Mouse (Mus musculus): ENCODE results near the gene Kif18b.

Gene Kif18b

DNA sequence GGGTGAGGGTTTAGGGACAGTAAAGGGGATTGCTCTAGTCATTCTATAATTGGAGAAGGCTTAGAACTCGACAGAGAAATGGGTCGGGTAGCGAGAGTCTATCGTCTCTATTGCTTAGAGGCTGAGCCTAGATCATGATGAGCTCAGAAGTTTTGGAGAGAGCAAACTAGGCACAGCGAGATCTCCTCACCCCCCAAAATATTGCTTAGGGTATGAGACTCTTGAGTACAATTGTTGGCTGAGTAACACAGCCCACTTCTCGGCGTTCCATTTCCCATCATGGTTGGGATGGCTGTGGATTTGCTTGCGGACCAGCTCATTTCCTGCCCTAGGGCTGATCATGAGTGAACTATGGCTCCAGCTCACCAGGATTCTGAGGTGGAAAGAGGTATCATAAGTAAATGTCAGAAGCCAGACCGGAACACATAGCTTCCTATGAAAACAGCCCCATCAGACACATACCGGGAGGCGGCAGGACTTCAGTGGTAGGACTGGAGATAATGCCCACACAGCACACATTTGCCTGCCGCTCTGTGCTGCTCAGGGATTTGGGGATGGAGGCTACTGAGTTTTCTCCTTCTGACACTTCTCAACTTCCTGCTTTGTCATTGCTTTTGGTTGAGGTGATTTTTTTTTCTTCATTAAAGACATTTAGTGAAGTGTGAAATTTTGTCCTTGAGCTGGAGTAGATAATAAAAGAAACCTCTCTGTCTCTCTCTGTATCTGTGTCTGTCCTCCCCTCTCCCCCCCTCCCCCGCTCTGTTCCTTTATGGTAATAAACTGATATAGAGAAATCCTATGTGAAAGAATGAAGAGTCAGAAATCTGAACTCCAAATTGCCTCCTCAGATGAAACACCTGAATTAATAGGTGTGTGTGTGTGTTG, 43.4 kb downstream of the Kif18b start:
- peak in 1 of 2 experiments; percentile 28 for DNase-seq (ENCODE audit: low spot score in 2 of 2)

DNA sequence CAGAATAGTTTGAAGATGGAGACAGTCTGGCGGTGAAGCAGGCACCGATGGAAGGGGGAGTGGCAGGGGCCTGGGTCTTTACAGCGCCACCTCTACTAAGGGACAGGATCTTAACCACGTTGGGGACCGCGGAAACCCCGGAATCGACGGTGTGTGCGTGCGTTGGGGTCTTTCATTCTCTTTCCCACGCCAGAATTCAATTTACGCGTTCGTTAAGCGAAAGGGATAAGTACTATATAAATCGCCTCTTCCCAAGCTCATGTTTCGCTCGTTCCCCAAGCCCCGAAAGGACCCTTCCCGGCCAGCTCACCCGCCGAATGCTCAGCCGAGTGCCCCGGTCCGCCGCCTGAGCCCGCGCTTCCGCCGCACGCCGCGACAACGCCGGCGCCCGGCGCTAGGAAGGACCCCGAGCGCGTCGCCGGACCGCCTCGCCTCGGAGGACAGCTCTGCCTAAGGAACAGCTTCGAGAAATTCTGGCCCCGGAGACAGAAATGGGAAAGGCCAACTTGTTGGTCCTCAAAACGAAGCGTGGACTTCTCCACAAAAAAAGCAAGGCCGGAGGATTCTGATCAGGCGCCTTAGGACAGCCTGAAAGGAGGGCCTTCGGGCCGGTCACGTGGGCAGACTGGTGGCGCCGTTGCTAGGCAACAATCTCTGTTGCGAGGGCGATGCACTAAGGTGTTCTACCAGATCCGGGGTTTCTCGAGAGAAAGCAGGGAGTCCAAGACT, 44.2 kb downstream of the Kif18b start, which contains the start of the genes Eftud2 and Ccdc103:
Eftud2 (minus strand) TSS at position 401 of the 729 bp plus-strand sequence.
Ccdc103 (plus strand) TSS at position 620 of the 729 bp plus-strand sequence.
- DNase-seq (ENCODE audit: low spot score in 2 of 2): peak; percentile 90 to 92

DNA sequence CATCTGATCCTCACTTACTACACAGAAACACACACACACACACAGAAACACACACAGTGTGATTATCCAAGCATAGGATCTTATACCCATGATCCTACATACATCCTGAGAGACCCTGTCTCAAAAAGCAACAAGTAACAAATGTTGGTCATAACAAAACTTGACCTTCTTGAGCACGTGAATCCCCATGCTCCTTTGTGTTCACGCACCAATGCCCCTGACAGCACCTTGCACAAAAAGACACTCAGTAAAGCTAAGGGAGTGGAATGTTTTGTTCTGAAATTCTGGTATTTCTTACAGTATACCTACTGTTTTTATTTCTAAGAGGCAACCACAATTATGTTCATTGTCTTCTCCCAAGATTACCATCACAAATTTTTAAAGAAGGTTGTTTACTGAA, 45.4 kb downstream of the Kif18b start:
- no peak for DNase-seq (ENCODE audit: low spot score in 2 of 2)

DNA sequence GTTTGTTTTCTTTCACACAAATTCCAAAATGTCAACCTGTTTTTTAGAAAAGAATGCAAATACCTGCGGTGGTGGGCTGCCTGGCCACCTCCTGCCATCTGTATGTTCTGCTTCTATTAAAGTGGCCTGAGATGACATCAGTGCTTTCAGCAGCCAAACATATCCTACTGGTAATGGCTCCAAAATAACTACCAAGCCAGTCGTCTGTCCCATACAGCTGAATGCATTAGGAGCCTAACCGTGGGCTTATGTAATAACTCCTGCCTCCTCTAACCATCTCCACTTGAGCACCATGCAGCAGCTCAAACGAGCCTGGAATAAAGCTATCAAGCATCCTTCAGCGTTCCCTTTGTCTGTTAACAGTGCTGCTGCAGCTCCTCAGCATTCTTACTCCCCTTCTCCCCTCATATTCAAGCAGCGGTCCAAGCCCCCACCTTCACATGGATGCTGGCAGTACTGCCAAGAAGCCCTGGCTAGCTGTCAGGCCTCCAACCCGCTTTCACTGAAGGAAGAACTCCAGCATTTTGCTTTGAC, 50.1 kb downstream of the Kif18b start:
- peak; percentile 72 to 88 for DNase-seq (ENCODE audit: low spot score in 2 of 2)

DNA sequence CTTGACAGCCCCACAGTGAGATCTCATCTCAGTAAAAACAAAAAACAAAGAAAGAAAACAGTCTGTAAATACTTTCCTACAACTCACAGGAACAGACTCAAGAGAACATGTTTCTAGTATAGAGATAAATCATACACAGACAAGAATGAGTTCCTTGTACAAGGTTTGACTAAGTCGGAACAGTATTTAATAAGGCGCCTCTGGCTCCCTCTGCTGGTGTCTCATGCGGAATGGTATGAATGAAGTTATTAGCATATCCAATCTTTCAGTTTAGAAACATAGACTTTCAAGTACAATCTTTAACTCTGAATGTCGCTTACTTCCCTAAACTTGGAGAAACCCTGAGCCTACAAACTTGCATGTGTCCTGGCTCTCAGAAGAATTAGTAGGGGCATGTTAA, 60.7 kb downstream of the Kif18b start:
- DNase-seq (ENCODE audit: low spot score in 2 of 2): peak in 1 of 2 experiments; percentile 44

DNA sequence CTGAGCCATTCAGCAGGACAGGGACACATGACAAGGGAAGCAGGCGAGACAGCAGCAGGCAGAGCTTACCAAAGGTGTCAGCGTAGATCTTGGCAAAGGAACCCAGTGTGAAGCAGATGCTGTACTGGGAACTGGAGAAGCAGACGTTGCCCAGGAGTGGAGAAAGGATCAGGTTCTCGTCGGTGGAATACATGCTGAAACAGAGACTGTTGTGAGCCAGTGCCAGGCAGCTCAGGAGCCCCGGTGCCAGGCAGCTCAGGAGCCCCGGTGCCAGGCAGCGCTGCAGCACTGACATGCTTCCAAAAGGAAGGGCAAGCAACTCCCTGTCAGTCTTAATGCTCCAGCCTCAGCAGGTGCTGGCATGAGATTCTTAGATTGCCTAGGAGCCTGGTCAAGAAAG, 65.0 kb downstream of the Kif18b start:
- peak; percentile 43 to 62 for DNase-seq (ENCODE audit: low spot score in 2 of 2)

DNA sequence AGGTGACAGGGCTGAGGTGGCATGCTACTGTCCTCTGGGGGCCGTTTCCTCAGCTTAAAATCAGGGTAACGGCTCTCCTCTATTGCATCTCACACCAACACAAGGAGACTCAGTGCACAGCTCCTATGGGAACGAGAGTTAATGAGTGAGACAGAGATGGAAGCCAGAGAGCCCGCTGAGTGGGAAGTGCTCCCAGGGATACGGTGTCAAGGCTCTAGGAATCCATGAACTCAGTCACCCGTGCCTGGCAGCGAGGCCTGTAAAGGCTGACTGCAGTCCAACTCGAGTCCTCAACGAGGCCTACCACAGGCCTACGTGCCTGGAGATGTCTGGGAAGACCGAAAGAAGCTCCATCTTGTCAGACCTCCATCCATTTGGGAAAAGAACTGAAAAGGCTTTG, 66.0 kb downstream of the Kif18b start:
- DNase-seq (ENCODE audit: low spot score in 2 of 2): no peak

DNA sequence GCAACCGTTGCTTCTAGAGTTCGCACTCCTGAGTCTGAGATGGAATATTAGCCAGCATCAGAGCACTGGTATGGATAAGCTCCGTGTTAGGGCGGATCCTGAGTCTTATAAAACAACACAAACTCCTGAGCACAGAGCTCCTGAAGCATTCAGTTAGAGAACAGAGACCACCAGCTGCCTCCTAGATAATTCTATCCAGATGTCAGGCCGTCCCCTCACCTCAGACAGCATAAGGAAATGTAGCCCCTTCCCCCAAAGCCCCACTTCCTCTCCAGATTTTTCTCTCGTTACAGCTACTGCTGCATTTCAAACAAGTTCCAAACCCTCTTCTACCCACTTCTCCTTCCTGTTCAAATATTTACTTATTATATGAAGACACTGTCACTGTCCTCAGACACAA, 69.0 kb downstream of the Kif18b start:
- DNase-seq (ENCODE audit: low spot score in 2 of 2): no peak

Data from right cerebral cortex, postnatal 36 days (tissue).